Mouse (Mus musculus) v-Abl transformed pro-B cells (cell line): ENCODE data around the gene Smyd1.
"Not testable (repeated sequence)": the region's sequence is repeated elsewhere in the genome, so short reads cannot be mapped to it uniquely, and the experiment has no call there.

Source experiments
- in situ Hi-C, 2 experiments: fragments of 400-800 bp; cut with MboI; formaldehyde crosslinking; loops; one replicate each; pipeline ENCODE4 v1.15.1; 2025; ENCODE audit not compliant: unreplicated experiment in 2 of 2

Smyd1 gene

GRCm38 (mm10) chr6:71330486-71330885 is 8.5 kb upstream of the Smyd1 start:
- in situ Hi-C loops = no loop called here

GRCm38 (mm10) chr6:71329881-71330280 is 7.8 kb upstream of the Smyd1 start:
- in situ Hi-C loops = no loop called here

DNA sequence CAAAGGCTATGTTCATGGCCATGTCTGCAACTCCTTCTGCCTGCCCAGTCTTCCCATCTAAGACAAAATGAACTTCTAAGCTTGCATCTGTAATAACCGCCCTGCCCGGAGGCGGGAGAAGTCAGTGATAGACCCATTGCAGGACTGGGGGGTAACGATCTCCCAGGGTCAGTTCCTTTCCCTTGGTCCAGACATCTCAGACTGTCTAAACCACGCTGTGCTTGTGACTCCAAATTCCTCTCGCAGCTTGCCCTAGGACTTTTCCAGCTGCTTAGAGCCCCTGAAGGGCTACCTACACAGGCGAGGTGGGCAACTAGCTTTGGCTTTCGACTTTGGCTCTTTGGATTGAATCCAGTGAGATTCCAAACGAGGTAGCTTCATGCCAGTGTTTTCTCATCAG is 2.8 kb upstream of the Smyd1 start:
- in situ Hi-C loops = no loop called here

GRCm38 (mm10) chr6:71322491-71322921 is 473 bp upstream of the Smyd1 start, which contains the start of gene Cd8b1:
Cd8b1 (plus strand) TSS chr6:71322788.
- in situ Hi-C loops = no loop called here

- in situ Hi-C loops = no loop called here
Observed at GRCm38 (mm10) chr6:71307486-71307885, 14.5 kb downstream of the Smyd1 start.

GRCm38 (mm10) chr6:71302097-71302731 is 19.8 kb downstream of the Smyd1 start:
- in situ Hi-C loops = no loop called here

DNA sequence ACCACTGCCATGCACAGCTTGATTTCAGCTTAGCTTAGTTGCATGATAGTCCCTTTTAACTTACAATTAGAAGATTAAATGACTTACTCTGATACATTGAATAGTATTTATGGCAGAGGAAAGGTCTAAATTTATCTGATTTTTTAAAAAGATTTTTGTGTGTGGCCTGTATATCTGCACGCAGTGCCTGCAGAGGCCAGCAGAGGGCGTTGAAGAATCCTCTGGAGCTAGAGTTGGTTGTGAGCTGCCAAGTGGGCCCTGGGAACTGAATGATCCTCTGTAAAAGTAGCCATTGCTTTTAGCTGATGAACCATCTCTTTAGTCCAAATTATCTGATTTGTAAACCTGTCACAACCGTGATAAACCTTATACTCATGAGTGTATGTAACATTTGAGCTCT is 23.3 kb downstream of the Smyd1 start:
- in situ Hi-C loops = loop anchor here (5.0 to 25.0 kb wide), 3 partner anchors 486 to 864 kb away; no protein-coding TSS in a partner anchor

- in situ Hi-C loops = loop anchor here (5.0 to 25.0 kb wide), 3 partner anchors 486 to 864 kb away; no protein-coding TSS in a partner anchor
Observed at GRCm38 (mm10) chr6:71298051-71298450, 24.0 kb downstream of the Smyd1 start.

DNA sequence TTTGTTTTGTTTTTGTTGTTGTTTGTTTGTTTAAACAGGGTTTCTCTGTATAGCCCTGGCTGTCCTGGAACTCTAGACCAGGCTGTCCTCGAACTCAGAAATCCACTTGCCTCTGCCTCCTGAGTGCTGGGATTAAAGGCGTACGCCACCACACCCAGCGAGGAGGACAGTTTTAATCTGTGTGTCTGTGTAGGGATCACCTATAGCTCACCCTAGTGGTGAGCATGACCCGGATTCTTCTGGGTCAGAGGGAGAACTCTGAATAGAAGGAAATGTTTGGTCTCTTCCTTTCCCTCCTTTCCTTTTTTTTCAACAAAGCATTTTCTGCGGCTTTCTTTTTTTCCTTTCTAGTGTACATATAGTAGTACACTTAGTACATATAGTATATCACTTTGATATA is 26.7 kb downstream of the Smyd1 start:
- in situ Hi-C loops = loop anchor here (5.0 to 25.0 kb wide), 3 partner anchors 483 to 867 kb away; no protein-coding TSS in a partner anchor

GRCm38 (mm10) chr6:71293509-71293908 is 28.5 kb downstream of the Smyd1 start:
- in situ Hi-C loops = loop anchor here (25.0 kb wide), 2 partner anchors 481 to 869 kb away; no protein-coding TSS in a partner anchor

- in situ Hi-C loops = loop anchor here (25.0 kb wide), 2 partner anchors 467 to 883 kb away; no protein-coding TSS in a partner anchor
Observed at GRCm38 (mm10) chr6:71279418-71279817, 42.6 kb downstream of the Smyd1 start.

DNA sequence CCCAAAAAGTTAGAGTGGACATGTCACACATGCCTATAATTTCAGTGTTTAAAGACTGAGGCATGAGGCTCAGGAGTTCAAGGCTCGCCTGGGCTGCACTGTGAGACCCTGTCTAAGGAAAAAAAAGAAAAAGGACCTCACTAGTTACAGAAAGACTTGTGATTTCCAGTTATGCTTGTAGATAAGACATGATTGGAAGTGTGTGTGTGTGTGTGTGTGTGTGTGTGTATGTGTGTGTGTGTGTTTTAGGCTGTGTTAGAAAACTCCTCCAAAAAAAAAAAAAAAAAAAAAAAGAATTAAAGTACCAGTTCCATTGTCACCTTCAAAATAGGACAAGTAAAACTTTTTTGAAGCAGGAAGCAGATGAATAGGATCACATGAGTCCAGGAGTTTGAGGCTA is 47.4 kb downstream of the Smyd1 start:
- in situ Hi-C loops = loop anchor here (25.0 kb wide), 2 partner anchors 462 to 888 kb away; no protein-coding TSS in a partner anchor

DNA sequence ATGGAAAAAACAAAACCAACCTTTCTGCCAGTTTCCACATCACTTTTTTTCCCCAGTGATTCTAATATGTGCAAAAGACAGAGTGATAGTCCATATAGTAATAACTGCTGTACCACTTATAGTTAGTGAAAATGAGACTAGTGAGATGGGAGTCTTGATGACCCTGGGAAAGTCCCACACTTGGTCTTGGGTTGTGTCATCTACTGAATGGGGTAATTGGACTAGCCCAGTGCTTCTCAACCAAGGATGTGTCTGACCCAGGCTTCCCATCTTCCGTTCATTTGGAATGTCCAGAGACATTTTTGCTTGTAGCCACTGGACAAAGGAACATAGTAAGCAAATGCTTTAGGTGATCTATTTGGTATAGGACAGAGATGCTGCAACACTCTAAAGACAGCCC is 48.3 kb downstream of the Smyd1 start:
- in situ Hi-C loops = no loop called here

GRCm38 (mm10) chr6:71272316-71272741 is 49.7 kb downstream of the Smyd1 start:
- in situ Hi-C loops = no loop called here

- in situ Hi-C loops = no loop called here
Observed at GRCm38 (mm10) chr6:71271389-71272315, 50.4 kb downstream of the Smyd1 start, which contains the start of gene Krcc1. Krcc1 (plus strand) TSS chr6:71271677.

DNA sequence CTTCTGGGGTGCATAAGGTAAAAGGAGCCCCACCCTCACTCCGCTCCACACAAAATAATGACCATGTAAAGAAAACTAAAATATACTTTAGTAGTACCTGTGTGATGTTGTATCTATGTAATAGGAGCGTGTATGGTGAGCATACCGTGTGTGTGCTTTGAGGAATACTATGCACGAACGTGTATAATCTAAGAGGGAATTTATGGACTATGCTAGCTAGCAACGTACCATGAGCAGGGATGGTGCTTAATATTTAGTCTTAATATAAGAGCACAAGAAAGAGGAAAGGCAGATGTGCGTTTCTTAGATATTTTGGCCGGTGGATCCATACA is 51.0 kb downstream of the Smyd1 start:
- in situ Hi-C loops = no loop called here

- in situ Hi-C loops = no loop called here
Observed at GRCm38 (mm10) chr6:71270301-71271056, 51.6 kb downstream of the Smyd1 start.

DNA sequence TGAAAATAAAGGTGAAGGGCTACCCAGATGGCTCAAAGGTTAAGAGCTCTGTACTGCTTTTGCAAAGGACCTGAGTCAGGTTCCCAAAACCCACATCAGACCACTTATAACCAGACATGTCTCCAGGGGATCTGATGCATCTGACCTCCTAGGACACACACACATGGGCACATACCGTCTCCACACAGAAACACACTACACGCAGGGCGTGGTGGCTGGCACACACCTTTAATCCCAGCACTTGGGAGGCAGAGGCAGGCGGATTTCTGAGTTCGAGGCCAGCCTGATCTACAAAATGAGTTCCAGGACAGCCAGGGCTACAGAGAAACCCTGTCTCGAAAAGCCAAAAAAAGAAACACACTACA is 52.4 kb downstream of the Smyd1 start:
- in situ Hi-C loops = not testable (repeated sequence)

- in situ Hi-C loops = no loop called here
Observed at GRCm38 (mm10) chr6:71268929-71269685, 52.9 kb downstream of the Smyd1 start.

- in situ Hi-C loops = not testable (repeated sequence)
Observed at GRCm38 (mm10) chr6:71267603-71268002, 54.4 kb downstream of the Smyd1 start.
